Mouse (Mus musculus) myocyte (in vitro differentiated cells): ENCODE measurements around the gene Pan3. TPM values are rescaled to one million over a fixed set of nuclear protein-coding genes. Genes with fewer than 3 reads are reported as not detected.

Source experiments
- H3K27me3 ChIP-seq: one replicate; pipeline ENCODE4 v1.6.1; 2011; ENCODE audit not compliant: control insufficient read depth, insufficient read depth, insufficient read length
- H3K36me3 ChIP-seq: one replicate; pipeline ENCODE4 v1.6.1; 2011; ENCODE audit not compliant: control insufficient read depth, insufficient read depth
- H3K4me2 ChIP-seq: one replicate; pipeline ENCODE4 v1.6.1; 2011; ENCODE audit warnings: low read depth, control low read depth
- H3K4me3 ChIP-seq: one replicate; pipeline ENCODE4 v1.5.1; 2011; ENCODE audit warnings: mild to moderate bottlenecking, control low read depth, moderate library complexity
- H3K79me2 ChIP-seq: one replicate; pipeline ENCODE4 v1.6.1; 2011; ENCODE audit not compliant: control insufficient read depth, insufficient read depth
- H3ac ChIP-seq: one replicate; pipeline ENCODE4 v1.6.1; 2011; ENCODE audit not compliant: control insufficient read depth, insufficient read length
- CEBPB ChIP-seq: IDR thresholded peaks from 2 replicates; pipeline ENCODE4 v1.6.1; 2011; ENCODE audit warnings: mild to moderate bottlenecking, moderate library complexity; ENCODE audit not compliant: poor library complexity, insufficient read depth, severe bottlenecking
- E2F4 ChIP-seq: IDR thresholded peaks from one replicate; pipeline ENCODE4 v1.6.1; 2011; ENCODE audit warnings: mild to moderate bottlenecking, control low read depth, moderate library complexity; ENCODE audit not compliant: insufficient read depth
- MAX ChIP-seq: IDR thresholded peaks from one replicate; pipeline ENCODE4 v1.6.1; 2011; ENCODE audit warnings: low read depth, mild to moderate bottlenecking, control low read depth
- MYOD1 ChIP-seq, 3 experiments: IDR thresholded peaks; one replicate each; pipeline ENCODE4 v1.6.1; 2011; ENCODE audit warnings: control low read depth in 2 of 3, low read depth in 2 of 3, mild to moderate bottlenecking in 2 of 3, moderate library complexity in 1 of 3; ENCODE audit not compliant: insufficient read length in 2 of 3, control insufficient read depth in 1 of 3
- MYOG ChIP-seq, 3 experiments: IDR thresholded peaks; one replicate each; pipeline ENCODE4 v1.6.1; 2011; ENCODE audit warnings: control low read depth in 2 of 3, low read depth in 2 of 3, mild to moderate bottlenecking in 2 of 3; ENCODE audit not compliant: insufficient read length in 2 of 3, control insufficient read depth in 1 of 3, insufficient read depth in 1 of 3
- POLR2A ChIP-seq: IDR thresholded peaks from one replicate; pipeline ENCODE4 v1.6.1; 2011; ENCODE audit warnings: low read depth, mild to moderate bottlenecking, control low read depth, moderate library complexity; ENCODE audit not compliant: insufficient read length
- POLR2AphosphoS2 ChIP-seq: IDR thresholded peaks from one replicate; pipeline ENCODE4 v1.6.1; 2011; ENCODE audit warnings: low read depth, control low read depth; ENCODE audit not compliant: insufficient read length
- REST ChIP-seq: IDR thresholded peaks from one replicate; pipeline ENCODE4 v1.6.1; 2011; ENCODE audit warnings: mild to moderate bottlenecking, control low read depth, moderate library complexity; ENCODE audit not compliant: insufficient read depth, insufficient read length
- SRF ChIP-seq: IDR thresholded peaks from one replicate; pipeline ENCODE4 v1.6.1; 2011; ENCODE audit warnings: low read depth; ENCODE audit not compliant: control insufficient read depth, insufficient read length
- TCF12 ChIP-seq: IDR thresholded peaks from one replicate; pipeline ENCODE4 v1.6.1; 2011; ENCODE audit warnings: mild to moderate bottlenecking, control low read depth; ENCODE audit not compliant: poor library complexity, insufficient read depth, severe bottlenecking
- TCF3 ChIP-seq: IDR thresholded peaks from one replicate; pipeline ENCODE4 v1.6.1; 2011; ENCODE audit warnings: low read depth, control low read depth; ENCODE audit not compliant: insufficient read length
- USF1 ChIP-seq: IDR thresholded peaks from one replicate; pipeline ENCODE4 v1.6.1; 2011; ENCODE audit warnings: low read depth, mild to moderate bottlenecking, control low read depth, moderate library complexity
- polyA plus RNA-seq: library from polyadenylated mRNA; unstranded; fragments of >200 nt; fragmentation: generic; extraction: Trizol; gene quantifications from one replicate; pipeline ENCODE4 v1.2.1, GENCODE M21; 2012; ENCODE audit warnings: missing spikeins

Gene Pan3
- polyA plus RNA-seq, 1 experiment, result 10.9 TPM

- H3K4me2 ChIP-seq, result no peak overlapping the region
- peaks cover 13% of the 10 kb centered on the region for H3K36me3 ChIP-seq
- TF ChIP-seq POLR2AphosphoS2, result no peak
- TF ChIP-seq REST, result no peak
- TF ChIP-seq CEBPB, result no peak
- TF ChIP-seq USF1, result no peak
- TF ChIP-seq E2F4, result no peak
- no peak for TF ChIP-seq MYOD1 (IDR thresholded peaks at IDR 0.05; ENCODE audit: control insufficient read depth in 1 of 3, insufficient read length in 2 of 3, low read depth in 2 of 3)
- no peak for TF ChIP-seq POLR2A
- no peak for TF ChIP-seq MAX
- no peak for TF ChIP-seq TCF12
- no peak for TF ChIP-seq SRF
- no peak for TF ChIP-seq MYOG (IDR thresholded peaks at IDR 0.05; ENCODE audit: control insufficient read depth in 1 of 3, insufficient read depth in 1 of 3, insufficient read length in 2 of 3, low read depth in 2 of 3)
- TF ChIP-seq TCF3, result no peak
- H3K4me3 ChIP-seq, result no peak overlapping the region
- H3K79me2 ChIP-seq, result peaks cover 45% of the 10 kb centered on the region
- no peak overlapping the region for H3ac ChIP-seq
- H3K27me3 ChIP-seq, result no peaks in the 10 kb centered on the region
Observed at GRCm38 (mm10) chr5:147459821-147460567, 30.0 kb downstream of the Pan3 start.

- H3K79me2 ChIP-seq, result peaks cover 37% of the 10 kb centered on the region
Observed at GRCm38 (mm10) chr5:147463251-147463650, 33.3 kb downstream of the Pan3 start.

GRCm38 (mm10) chr5:147466361-147466760, 36.4 kb downstream of the Pan3 start:
- H3K27me3 ChIP-seq, result no peaks in the 10 kb centered on the region
- peaks cover 15% of the 10 kb centered on the region for H3K79me2 ChIP-seq
- TF ChIP-seq MYOD1 (IDR thresholded peaks at IDR 0.05; ENCODE audit: control insufficient read depth in 1 of 3, insufficient read length in 2 of 3, low read depth in 2 of 3) (no peak), E2F4 (no peak), POLR2A (no peak), POLR2AphosphoS2 (no peak), TCF3 (no peak), REST (no peak), MYOG (IDR thresholded peaks at IDR 0.05; ENCODE audit: control insufficient read depth in 1 of 3, insufficient read depth in 1 of 3, insufficient read length in 2 of 3, low read depth in 2 of 3) (no peak)
- no peak overlapping the region for H3K4me3 ChIP-seq
- H3ac ChIP-seq, result no peak overlapping the region
- H3K4me2 ChIP-seq, result no peak overlapping the region
- H3K36me3 ChIP-seq, result peaks cover 4% of the 10 kb centered on the region

More at GRCm38 (mm10) chr5:147463251-147463650, 33.3 kb downstream of the Pan3 start:
- TF ChIP-seq MAX, result no peak
- no peak for TF ChIP-seq POLR2A
- no peak for TF ChIP-seq USF1
- TF ChIP-seq CEBPB, result no peak
- no peak for TF ChIP-seq SRF
- no peak for TF ChIP-seq POLR2AphosphoS2
- TF ChIP-seq MYOG (IDR thresholded peaks at IDR 0.05; ENCODE audit: control insufficient read depth in 1 of 3, insufficient read depth in 1 of 3, insufficient read length in 2 of 3, low read depth in 2 of 3), result no peak
- no peak for TF ChIP-seq TCF12
- no peak for TF ChIP-seq MYOD1 (IDR thresholded peaks at IDR 0.05; ENCODE audit: control insufficient read depth in 1 of 3, insufficient read length in 2 of 3, low read depth in 2 of 3)
- TF ChIP-seq E2F4, result no peak
- TF ChIP-seq REST, result no peak
- no peak for TF ChIP-seq TCF3
- H3K36me3 ChIP-seq, result peaks cover 4% of the 10 kb centered on the region
- no peak overlapping the region for H3K4me2 ChIP-seq
- H3K27me3 ChIP-seq, result no peaks in the 10 kb centered on the region
- H3K4me3 ChIP-seq, result no peak overlapping the region
- no peak overlapping the region for H3ac ChIP-seq

- Histone ChIP-seq H3K4me2 (no peak overlapping the region), H3K36me3 (no peaks in the 10 kb centered on the region), H3K79me2 (peaks cover 8% of the 10 kb centered on the region), H3K4me3 (no peak overlapping the region), H3ac (no peak overlapping the region), H3K27me3 (no peaks in the 10 kb centered on the region)
- TF ChIP-seq MYOD1 (IDR thresholded peaks at IDR 0.05; ENCODE audit: control insufficient read depth in 1 of 3, insufficient read length in 2 of 3, low read depth in 2 of 3), result no peak
- TF ChIP-seq POLR2A, result no peak
- TF ChIP-seq MYOG (IDR thresholded peaks at IDR 0.05; ENCODE audit: control insufficient read depth in 1 of 3, insufficient read depth in 1 of 3, insufficient read length in 2 of 3, low read depth in 2 of 3), result no peak
- no peak for TF ChIP-seq TCF12
- no peak for TF ChIP-seq E2F4
- no peak for TF ChIP-seq POLR2AphosphoS2
- TF ChIP-seq SRF, result no peak
- no peak for TF ChIP-seq REST
- no peak for TF ChIP-seq CEBPB
- TF ChIP-seq USF1, result no peak
- TF ChIP-seq MAX, result no peak
- TF ChIP-seq TCF3, result no peak
Observed at GRCm38 (mm10) chr5:147471163-147471562, 41.2 kb downstream of the Pan3 start.
